Mouse (Mus musculus): Measurements from ENCODE around the gene Dnm1.
"Not testable (repeated sequence)": the region's sequence is repeated elsewhere in the genome, so short reads cannot be mapped to it uniquely, and the experiment has no call there.

Dnm1 gene

DNA sequence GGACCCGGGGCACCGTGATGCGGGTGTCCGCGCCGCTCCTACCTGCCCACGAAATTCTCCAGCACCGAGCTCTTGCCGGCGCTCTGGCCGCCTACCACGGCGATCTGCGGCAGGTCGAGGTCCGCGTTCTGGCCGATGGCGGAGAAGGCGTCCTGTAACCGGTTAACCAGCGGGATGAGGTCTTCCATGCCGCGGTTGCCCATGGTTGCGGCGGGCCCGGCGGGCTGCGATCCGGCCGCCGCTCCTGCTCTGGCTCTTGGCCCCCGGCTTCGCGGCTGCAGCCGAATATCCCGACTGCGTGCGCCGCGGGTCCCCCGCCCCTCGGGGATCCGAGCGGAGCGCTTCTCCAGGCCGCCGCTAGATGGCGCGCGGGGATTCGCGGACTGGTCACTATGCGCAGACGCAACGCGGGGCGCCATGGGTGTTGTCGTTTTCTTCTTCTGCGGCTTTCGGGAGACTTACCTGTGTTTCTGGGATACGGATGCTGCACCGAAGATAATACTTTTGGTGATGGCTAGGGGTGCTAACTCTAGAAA lies at the start of gene Dnm1:
Gene Dnm1 (minus strand): TSS at position 332 of the 536 bp plus-strand sequence.
- DNase-seq (ENCODE audit: low spot score), result peak; percentile 83

DNA sequence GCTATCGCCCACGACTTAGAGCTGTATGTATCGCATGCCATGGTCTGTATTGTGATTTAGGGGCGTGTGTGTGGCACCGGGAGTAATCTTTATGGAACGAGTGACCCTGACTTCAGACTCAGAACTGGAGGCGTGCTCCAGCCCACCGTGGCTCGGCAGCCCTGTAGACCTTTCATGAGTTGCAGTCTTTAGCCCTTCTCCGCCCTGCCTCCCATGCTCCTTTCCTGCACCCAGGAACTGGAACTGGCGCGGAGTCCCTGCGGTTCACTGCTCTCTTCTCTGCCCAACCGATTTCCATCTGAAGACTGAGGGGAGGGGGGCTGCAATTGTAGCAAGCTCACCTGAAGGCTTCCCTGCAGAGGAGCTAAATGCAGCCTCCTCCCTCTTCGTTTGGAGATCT lies 43.6 kb upstream of the Dnm1 start:
- no peak for DNase-seq (ENCODE audit: low spot score)

DNA sequence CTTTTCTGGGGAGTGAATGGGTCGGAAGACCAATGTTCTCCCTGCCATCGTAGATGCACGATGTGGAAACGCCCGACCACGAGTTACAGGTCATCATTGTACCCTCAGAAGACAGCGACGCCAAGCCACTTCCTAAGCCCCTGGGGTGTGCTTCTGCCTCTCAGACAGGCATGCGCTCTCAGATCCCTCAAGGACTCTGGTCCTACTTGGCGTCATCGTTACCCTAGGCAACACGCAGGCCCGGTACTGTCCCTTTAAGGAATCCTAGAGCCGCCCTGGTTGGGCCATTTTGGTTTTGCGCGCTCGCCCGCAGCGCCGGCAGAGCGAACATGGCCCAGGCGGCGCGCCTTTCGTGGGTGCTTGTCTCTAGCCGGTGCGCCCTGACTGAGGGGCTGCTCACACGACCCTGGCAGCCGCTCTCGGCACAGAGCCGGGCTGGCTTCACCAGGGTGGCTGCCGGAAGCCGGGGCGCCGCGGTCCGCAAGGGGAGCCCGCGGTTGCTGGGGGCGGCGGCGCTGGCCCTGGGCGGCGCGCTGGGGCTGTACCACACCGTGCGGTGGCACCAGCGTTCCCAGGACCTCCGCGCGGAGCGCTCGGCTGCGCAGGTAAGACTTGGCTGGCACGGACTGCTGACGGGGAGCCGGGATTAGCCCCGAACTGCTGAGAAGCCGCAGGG lies 42.9 kb upstream of the Dnm1 start:
- peak; percentile 87 for DNase-seq (ENCODE audit: low spot score)

DNA sequence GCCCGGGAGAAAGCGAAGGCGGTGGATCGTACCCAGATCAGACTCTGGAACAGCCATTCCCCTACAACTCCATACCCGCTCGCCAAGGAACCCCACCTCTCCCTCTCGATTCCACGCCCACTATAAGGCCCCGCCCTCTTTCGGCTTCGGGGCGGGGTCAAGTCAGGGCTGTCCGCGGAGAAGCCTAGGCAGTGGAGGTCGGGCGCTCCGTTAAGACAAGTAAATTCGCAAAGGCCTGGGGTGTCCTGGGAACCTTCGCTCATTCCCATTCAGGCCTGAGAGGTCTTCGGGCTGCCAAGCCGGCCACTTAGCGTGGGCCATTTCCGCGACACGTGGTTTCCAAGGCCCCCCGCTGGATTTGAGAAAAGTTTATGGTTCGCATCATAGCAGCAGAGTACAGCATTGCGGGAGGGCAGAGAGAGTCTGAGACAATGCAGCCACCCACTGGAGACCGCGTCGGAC lies 42.4 kb upstream of the Dnm1 start, which contains the start of gene Ptges2:
Gene Ptges2 (plus strand): TSS at position 413 of the 462 bp plus-strand sequence.
- DNase-seq (ENCODE audit: low spot score), result peak; percentile 84

DNA sequence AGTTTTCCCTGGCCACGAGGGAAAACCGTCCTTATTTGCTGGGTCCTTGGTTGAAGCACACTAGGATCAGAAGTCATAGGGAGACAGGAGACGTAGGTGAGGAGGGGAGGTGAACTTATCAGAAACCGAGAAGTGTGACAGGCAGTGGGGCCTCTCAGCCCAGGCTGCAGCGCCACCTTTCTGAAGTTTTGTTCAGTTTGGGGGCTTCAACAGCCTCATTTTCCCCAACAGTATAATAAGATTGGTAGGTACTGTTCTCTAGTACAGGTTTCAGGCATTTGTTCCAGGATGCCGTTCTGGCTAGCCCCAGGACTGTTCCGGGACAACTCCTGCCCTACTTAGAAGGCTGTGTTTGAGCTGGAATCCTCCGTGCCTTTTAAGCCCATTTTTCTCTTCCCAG lies 41.8 kb upstream of the Dnm1 start:
- DNase-seq (ENCODE audit: low spot score), result peak; percentile 37

DNA sequence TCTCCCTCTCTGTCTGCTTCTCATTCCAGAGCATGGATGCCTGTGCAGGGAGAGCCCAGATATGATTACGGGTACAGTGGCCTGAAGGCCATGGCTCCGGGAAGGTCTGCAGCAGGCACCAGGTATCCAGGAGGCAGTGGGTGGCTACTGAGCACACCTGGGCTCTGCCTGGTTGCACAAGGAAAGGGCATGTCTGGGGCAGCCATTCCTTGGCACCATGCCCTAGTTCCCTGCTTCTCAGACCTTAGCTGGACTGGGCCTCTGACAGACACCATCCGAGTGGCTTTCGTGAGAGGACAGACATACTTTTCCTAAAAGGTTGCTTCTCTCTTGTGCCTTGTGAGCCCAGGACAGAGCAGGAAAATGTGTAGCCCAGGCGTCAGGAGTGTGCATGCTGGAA lies 38.9 kb upstream of the Dnm1 start:
- no peak for DNase-seq (ENCODE audit: low spot score)

DNA sequence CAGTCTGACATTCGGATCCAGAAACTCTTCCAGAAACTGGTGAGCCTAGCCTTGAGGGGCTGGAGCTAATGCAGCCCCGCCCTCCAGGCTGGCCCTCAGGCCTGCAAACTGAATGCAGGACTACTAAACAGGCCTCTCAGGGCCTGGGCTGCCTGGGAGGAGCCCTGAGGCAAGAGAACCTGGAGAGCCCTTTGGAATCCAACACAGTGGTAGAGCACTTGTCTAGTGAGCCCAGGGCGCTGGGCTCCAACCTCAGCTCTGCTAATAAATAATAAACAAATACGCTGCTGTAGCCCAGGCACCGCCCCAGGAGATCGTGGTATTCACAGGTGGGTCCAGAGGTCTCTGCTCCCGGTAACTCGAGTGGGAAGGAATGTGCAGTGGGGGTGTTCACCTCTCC lies 37.7 kb upstream of the Dnm1 start:
- DNase-seq (ENCODE audit: low spot score), result no peak

DNA sequence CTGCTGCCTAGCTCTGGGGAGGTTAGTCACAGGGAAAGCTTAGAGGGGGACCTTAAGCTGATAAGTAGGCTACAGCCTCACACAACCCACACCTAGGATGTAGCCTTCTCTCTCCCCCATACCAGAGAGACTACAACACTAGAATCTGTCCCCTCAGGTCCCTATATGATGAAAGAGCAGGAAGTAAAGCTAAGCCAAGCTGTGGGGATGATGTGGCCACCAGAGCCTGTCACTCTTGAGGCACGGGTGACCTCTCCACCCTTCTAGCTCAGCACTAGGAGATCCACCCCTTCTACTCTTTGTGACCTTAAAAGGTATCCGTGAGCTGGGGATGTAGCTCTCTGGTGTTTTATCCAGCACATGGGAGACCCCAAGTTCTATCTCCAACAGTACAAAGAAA lies 36.0 kb upstream of the Dnm1 start:
- no peak for DNase-seq (ENCODE audit: low spot score)

DNA sequence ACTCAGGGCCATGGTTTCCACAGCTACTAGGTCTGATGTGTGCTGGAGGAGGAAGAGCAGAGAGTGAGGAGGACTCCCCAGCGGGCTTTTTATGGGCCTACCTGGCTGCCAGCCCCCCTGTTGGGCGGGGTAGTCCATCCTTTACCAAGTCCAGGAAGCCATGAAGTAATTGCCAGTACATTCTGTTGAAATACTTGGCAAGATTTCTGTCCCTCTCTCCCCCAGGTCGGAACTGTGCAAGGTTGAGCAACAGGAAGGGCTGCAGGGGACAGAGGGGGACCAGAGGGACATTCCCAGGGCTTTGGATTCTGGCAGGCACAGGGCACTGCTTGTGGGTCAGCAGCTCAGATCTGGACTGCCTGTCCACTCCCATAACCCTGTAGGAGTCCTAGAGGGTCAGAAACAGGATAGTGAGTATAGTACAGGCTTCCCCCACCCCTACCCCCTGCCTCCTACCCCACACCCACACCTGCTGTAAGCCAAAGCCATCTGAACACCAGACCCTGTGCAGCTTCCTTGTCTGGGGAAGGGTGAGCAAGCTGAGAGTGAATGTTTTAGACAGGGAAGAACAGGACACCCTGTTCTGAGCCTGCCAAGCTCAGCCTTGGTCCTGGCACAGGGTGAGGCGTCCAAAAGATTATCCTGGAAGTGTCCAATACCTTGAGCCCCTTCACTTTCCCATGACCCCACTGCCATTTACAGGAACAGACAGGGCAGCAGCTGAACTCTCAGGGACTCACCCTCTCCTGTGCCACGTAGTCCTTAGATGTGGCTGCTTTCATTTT lies 34.8 kb upstream of the Dnm1 start, which contains the start of gene Lcn2:
Gene Lcn2 (minus strand): TSS at position 547 of the 785 bp plus-strand sequence.
- DNase-seq (ENCODE audit: low spot score), result no peak

DNA sequence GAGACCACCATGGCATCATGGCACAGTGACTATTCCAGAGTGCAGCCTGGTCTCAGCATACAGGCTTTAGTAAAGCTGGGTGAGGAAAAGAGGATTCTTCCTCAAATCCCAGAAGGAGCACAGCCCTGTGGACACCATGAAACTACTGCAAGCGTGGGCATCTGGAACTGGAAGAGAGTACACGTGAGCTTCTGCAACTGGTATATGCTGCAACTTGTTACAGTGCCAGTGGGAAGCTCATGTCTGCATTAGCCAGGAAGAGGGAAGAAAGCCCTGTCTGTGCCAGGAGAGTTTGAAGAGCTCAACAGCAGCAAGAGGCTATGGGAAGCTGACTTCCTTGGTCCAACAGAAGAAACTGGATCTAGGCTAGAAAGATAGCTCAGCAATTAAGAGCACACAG lies 29.6 kb upstream of the Dnm1 start:
- DNase-seq (ENCODE audit: low spot score), result no peak

DNA sequence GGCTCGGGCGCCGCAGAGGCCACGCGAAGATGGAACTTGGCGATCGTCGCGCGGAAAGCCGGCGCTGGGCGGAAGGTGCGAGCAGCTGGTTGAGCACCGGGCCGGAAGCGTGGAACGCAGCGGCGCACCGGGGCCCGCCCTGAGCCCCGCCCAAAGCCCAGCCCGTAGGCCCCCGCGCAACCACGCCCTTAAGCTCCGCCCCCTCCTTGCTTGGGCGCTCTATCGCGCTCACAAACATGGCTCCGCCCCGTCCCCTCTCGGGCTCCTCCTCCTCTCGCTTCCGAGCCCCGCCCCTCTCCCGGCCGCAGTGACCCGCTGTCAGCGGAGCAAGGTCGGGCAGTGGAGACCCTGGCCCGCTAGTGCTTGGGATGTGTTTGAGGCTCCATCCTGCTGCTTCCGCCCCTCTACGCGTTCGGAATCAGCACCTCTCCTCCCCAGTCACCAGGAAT lies 28.7 kb upstream of the Dnm1 start, which contains the start of gene 1110008P14Rik:
Gene 1110008P14Rik (minus strand): TSS at position 164 of the 449 bp plus-strand sequence.
- DNase-seq (ENCODE audit: low spot score), result peak; percentile 92

DNA sequence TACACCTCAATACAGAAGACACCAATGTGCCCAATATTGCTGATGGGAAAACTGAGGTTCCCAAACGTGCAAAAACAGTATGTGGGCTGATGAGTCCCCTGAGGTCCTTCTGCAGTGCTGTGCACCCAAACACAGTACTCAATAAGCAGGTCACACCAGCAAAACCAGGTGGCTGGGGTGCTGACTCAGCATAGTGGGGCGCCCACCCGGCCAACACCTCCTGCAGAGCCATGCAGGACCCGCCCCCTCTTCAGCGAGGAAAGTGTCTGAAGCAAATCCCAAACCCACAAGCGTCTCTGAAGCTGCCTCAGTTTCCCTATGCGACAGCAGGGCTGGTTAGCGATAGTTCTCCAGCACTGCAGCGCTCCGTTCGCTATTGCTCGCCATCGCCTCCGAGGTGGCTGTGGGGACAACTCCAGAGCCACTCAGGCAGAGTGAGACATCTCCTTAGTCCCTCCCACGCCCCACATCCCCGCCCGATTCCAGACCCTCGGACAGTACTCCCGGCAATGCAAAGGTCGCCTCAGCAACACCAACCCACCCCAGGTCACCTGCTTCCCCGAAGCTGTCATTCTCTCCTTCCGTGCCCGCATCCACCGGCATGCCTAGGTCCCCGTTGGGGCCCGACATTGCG lies 28.1 kb upstream of the Dnm1 start:
- no peak for DNase-seq (ENCODE audit: low spot score)

DNA sequence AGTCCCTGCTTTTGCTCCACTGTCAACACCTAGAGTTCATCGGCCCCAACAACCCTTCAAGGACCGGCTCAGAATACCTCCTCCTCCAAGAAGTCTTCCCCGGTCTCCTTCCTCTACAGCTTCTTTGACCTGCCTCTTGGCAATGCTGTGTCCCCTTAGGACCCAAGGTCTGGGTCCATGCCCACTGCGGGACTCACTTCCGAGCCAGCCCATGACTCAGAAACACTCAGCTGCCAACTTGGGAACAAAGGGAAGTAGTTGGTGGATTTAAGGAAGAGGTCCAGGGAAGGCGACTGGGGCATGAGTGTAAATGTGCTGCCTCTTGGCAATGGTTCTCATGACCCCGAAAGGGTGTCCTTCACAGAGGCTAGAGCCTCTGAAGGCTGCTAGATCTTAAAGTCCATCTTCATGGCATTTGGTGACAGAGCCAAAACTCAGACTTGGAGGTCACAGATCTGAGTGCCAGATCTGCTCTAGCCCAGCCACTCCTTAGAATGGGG lies 26.9 kb upstream of the Dnm1 start:
- no peak for DNase-seq (ENCODE audit: low spot score)

DNA sequence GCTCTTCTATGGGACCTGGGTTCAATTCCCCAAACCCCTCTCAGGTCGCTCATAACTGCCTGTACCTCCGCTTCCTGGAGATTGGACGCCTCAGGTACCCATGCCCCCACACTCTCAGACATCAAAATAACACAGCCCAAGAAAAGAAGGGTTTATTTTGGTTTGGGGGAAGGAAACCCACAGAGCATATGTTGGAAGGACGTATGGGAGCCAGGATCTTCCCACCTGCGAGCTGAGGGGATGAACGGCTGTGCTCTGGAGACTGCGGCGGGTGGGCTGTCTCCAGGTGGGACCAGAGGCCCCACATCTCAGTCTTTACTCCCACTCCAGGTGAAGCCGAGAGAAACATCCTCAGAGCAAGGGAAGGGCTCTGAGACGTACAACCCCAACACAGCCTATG lies 23.8 kb upstream of the Dnm1 start:
- no peak for DNase-seq (ENCODE audit: low spot score)

DNA sequence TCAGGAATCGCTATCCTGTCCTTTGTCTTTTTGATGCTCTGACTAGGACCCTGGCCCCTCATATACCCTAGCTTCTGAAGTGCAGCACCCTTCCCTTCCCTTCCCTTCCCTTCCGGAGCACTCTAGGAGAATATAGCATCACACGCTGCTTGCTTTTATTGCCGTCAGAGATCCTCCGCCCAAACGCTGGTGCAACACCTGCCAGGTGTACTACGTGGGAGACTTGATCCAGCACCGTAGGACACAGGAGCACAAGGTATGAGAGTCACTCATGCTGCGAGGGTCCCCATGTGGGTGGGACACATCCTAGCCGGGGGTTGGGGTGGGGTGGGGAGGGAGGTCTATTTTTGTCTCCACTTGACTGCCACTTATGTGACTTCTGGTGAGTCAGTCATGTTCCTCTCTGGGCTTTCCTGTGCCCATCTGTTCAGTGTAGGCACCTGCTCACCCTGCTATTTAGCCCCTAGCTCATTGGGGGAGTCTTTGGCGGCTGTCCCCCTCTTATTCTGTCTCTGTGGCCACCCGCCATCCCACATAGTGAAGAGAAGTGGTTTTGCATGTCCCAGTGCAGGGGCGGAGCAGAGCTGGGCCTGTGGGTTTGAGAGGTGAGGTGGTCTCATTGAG lies 22.3 kb upstream of the Dnm1 start:
- no peak for DNase-seq (ENCODE audit: low spot score)

DNA sequence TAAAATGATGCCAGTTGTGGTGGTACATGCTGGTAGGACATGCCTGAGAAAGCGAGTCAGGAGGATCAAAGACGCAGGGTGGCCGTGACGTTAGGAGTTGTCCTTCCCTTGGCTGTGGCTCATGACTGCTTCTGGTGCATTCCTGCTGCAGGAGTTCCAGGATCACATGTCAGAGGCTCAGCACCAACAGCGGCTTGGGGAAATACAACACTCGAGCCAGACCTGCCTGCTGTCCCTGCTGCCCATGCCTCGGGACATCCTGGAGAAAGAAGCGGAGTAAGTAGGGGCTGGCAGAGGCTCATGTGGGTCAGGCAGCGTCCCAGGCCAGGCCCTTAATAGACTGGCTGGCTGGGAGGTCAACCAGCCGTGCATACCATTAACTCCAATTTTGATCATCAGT lies 21.1 kb upstream of the Dnm1 start:
- no peak for DNase-seq (ENCODE audit: low spot score)

DNA sequence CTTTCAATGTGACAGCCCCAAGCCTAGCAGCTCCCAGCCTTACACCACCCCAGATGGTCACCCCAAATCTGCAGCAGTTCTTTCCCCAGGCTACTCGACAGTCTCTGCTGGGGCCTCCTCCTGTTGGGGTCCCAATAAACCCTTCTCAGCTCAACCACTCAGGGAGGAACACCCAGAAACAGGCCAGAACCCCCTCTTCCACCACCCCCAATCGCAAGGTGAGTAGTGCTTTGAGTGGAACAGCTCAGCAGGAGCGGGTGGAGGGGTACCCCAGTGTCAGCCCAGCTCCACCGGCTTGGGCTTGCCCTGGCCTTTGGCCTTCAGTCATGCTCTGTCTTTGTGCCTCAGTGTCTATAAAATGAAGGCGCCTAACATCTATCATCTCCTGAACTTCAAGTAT lies 14.2 kb upstream of the Dnm1 start:
- no peak for DNase-seq (ENCODE audit: low spot score)

DNA sequence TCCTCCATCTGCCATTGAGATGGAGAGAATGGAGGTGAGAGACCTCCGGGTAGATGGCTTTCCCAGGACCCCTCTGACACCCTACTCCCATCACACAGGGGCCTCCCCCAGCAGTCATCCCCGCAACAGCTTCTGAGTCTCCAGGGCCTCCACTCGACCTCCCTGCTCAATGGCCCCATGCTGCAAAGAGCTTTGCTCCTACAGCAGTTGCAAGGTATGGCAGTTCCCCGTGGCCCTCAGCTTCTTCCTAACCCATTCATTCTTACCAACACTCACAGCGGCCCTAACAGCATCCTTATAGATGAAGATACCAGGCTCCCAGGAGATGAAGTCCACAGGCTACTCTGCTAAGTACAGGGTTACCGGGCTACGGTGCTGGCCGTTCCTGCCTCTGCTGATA lies 11.0 kb upstream of the Dnm1 start:
- no peak for DNase-seq (ENCODE audit: low spot score)

DNA sequence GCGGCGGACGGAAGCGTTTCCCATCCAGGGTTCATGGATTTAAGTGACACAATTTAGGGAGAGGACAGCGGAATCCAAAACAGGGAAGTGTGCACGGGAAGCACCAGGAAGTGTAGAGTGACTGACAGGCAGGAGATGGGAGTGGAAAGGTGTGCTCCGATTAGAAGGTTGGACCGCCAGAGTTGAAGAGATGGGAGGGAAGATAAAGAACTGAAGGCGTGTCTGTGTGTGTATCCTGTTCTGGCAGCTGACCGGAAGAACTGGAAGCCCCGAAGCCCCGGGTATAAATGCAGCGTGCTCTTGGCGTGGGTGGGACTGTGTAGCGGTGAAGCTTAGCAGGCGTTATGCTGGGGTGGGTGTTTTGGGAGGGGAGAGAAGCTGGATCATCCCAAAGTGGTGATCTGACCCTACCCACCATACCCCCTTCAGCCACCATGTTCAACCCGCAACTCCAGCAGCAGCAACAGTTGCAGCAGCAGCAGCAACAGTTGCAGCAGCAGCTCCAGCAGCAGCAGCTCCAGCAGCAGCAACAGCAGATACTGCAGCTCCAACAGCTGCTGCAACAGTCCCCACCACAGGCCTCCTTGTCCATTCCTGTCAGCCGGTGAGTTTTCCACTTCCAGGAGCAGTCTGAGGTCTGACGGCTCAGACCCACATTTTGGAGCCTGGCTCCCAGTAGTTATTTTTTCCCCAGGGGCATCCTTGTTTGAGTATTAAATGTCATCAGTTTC lies 10.4 kb upstream of the Dnm1 start:
- peak; percentile 10 for DNase-seq (ENCODE audit: low spot score)

DNA sequence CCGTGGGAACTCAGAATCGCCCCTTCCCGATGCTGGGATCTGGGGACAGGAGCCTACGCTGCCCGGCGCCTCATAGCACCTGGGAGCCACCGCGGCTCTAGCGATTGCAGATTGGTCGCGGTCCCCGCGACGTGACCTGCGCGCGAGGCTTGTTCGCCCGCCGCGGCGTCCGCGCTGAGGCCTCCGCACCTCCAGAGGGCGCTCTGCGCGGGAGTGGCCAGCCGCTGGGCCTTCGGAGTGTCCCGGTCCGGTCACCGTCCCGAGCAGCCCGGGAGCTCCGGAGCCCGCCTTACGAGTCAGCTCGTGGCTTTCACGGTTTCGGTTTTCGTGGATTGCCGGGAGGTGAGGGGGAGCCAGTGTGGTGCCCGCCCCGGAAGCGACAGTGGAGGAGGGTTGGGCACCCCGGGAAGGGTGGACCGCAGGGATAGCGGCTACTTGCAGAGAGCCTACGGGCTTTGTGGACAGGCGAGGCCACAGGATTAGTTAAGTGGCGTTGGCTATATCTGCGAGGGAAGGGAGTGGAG lies 9.7 kb upstream of the Dnm1 start:
- peak; percentile 84 for DNase-seq (ENCODE audit: low spot score)

DNA sequence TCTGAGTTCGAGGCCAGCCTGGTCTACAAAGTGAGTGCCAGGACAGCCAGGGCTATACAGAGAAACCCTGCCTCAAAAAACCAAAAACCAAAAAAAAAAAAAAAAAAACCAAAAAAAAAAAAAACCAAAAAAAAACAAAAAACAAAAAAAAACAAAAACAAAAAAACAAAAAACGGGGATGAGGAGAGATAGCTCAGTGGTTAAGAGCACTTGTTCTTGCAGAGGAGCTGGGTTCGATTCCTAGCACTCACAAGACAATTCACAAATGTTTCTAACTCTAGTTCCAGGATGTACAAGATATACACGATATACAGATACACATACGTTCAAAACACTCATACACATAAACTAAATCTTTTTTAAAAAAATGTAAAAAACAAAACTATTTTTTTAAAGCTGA lies 9.1 kb upstream of the Dnm1 start:
- not testable (repeated sequence) for DNase-seq (ENCODE audit: low spot score)

All from T-cell, adult 2 months (primary cell).